Mouse (Mus musculus): ENCODE measurements around the gene Gm11758. TPM values are rescaled to one million over a fixed set of nuclear protein-coding genes. Genes with fewer than 3 reads are reported as not detected.

The Gm11758 gene
- not detected in 2 replicates for polyA plus RNA-seq (2012; rRNA removed)

DNA sequence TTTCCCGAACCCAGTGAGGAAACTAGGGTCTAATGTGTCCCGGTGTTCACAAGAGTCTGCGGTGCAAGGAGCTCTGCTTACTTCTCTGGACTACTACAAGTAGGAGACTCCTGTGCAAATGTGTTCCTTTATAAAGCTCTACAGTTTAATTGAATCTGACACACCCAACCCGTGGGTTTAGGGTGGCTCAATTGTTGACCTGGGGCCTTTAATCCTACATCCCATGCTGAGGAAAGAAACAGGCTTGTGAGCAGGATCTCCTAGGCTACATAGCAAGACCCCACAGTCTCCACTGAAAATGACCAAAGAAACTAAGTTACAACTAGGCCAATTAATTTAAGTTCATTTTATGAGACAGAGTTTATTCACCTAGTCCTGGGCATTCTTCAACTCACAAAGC, at the start of gene Gm11758:
TSS of gene Gm11758 (minus strand) at position 101 of the 400 bp plus-strand sequence.

DNA sequence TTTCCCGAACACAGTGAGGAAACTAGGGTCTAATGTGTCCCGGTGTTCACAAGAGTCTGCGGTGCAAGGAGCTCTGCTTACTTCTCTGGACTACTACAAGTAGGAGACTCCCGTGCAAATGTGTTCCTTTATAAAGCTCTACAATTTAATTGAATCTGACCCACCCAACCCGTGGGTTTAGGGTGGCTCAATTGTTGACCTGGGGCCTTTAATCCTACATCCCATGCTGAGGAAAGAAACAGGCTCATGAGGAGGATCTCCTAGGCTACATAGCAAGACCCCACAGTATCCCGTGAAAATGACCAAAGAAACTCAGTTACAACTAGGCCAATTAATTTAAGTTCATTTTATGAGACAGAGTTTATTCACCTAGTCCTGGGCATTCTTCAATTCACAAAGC, 44.6 kb upstream of the Gm11758 start, which contains the start of gene Gm11756:
TSS of gene Gm11756 (minus strand) at position 101 of the 400 bp plus-strand sequence.

DNA sequence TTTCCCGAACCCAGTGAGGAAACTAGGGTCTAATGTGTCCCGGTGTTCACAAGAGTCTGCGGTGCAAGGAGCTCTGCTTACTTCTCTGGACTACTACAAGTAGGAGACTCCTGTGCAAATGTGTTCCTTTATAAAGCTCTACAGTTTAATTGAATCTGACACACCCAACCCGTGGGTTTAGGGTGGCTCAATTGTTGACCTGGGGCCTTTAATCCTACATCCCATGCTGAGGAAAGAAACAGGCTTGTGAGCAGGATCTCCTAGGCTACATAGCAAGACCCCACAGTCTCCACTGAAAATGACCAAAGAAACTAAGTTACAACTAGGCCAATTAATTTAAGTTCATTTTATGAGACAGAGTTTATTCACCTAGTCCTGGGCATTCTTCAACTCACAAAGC, 29.8 kb upstream of the Gm11758 start, which contains the start of gene Gm13871:
TSS of gene Gm13871 (minus strand) at position 101 of the 400 bp plus-strand sequence.

DNA sequence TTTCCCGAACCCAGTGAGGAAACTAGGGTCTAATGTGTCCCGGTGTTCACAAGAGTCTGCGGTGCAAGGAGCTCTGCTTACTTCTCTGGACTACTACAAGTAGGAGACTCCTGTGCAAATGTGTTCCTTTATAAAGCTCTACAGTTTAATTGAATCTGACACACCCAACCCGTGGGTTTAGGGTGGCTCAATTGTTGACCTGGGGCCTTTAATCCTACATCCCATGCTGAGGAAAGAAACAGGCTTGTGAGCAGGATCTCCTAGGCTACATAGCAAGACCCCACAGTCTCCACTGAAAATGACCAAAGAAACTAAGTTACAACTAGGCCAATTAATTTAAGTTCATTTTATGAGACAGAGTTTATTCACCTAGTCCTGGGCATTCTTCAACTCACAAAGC, 14.9 kb upstream of the Gm11758 start, which contains the start of gene Gm11757:
TSS of gene Gm11757 (minus strand) at position 101 of the 400 bp plus-strand sequence.

Other genes starting within 250 kb of the Gm11758 start
- gene Gm11236, start 238.1 kb downstream of the Gm11758 start, polyA plus RNA-seq (2012; rRNA removed) = not detected in 2 replicates
- not detected in 2 replicates for gene Gm11239, start 207.9 kb downstream of the Gm11758 start, polyA plus RNA-seq (2012; rRNA removed)
- not detected in 2 replicates for gene Gm428, start 192.8 kb downstream of the Gm11758 start, polyA plus RNA-seq (2012; rRNA removed)
- 19.5 and 19.6 TPM in 2 replicates for gene Rasef, start 85.3 kb downstream of the Gm11758 start, polyA plus RNA-seq (2012; rRNA removed)
- not detected in 2 replicates for gene Gm11757, start 14.8 kb upstream of the Gm11758 start, polyA plus RNA-seq (2012; rRNA removed)
- gene Gm13871, start 29.7 kb upstream of the Gm11758 start, polyA plus RNA-seq (2012; rRNA removed) = not detected in 2 replicates
- gene Gm11756, start 44.5 kb upstream of the Gm11758 start, polyA plus RNA-seq (2012; rRNA removed) = not detected in 2 replicates
- not detected in 2 replicates for gene 2310002L09Rik, start 74.6 kb upstream of the Gm11758 start, polyA plus RNA-seq (2012; rRNA removed)
- 0.14 and 0.23 TPM in 2 replicates for gene Frmd3, start 137.2 kb upstream of the Gm11758 start, polyA plus RNA-seq (2012; rRNA removed)